Mouse (Mus musculus) liver, postnatal 0 days (tissue): ENCODE data around the gene Lemd1.

Experiments
- CTCF ChIP-seq: sonication (generic); IDR thresholded peaks from 2 replicates; pipeline ENCODE4 v1.5.1; 2016; ENCODE audit warnings: antibody characterized with exemption, low read depth
- EP300 ChIP-seq: IDR thresholded peaks from 2 replicates; pipeline ENCODE4 v1.6.1; 2016; ENCODE audit warnings: antibody characterized with exemption, low read depth, mild to moderate bottlenecking

GRCm38 (mm10) chr1:132298801-132299464 is 107.7 kb downstream of the Lemd1 start:
- TF ChIP-seq CTCF (no peak), EP300 (no peak)
